Mouse (Mus musculus): Measurements from ENCODE around the gene Sh3bgrl. TPM values are rescaled to one million over a fixed set of nuclear protein-coding genes. Genes with fewer than 3 reads are reported as not detected.
"Not testable (repeated sequence)": the region's sequence is repeated elsewhere in the genome, so short reads cannot be mapped to it uniquely, and the experiment has no call there.

Gene Sh3bgrl
- 88.6 and 94.6 TPM in 2 replicates for polyA plus RNA-seq (2014; fragmentation: Nextera tagmentation; extraction: Ambion mirVana)

DNA sequence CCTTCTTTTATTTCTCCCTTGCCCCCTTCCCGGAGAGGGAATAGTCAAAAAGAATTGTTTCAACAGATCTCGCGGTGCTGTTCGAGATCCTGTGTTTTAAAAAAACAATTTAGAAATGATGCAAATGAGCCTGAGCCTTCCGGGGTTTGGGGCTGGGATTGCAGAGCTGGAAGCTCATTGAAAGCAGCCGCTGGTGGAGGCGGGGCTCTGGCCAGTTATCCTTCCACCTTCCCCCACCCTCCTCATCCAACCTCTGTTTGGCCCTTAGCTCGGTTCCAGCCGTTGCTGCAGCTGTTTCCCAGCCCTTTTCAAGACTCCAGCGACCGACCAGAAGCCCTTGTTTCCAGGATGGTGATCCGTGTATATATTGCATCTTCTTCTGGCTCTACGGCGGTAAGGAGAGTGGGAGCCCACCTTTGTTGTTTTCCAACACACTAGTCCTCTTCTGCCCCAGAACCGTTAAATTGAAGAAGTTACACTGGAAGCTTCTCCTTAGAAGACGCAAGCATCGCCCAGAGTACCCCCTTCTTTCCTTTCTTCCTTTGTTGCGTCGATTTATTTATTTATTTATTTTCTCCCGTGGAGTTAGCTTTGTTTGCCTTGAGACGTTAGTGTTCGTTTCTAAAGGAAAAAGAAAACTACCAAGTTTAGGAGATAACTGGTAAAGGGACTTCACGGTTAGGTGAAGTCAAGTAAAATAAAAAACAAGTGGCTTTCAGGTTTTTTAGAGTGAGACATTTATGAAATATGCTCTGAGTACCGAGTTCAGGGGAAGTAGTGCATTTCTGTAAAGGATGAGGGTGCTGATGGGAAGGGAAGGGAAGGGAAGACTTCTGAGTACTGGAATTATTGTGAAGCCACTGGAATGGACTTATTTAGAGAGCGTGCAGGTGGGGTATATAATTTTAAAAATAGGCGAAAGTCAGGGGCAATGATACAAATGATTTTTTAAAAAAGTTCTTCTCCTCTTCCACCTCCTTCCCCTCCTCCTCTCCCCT is at the start of gene Sh3bgrl:
Sh3bgrl (plus strand) TSS at position 121 of the 998 bp plus-strand sequence.
- 16% methylated on average over 26 of the region's 26 CpGs for WGBS
- H3K9ac ChIP-seq (ENCODE audit: low read length): peak within 1 kb of the TSS; percentile 79
- peak; percentile 79 for ATAC-seq (ENCODE audit: insufficient number of reproducible peaks, insufficient read depth, low FRiP score, low read depth)

DNA sequence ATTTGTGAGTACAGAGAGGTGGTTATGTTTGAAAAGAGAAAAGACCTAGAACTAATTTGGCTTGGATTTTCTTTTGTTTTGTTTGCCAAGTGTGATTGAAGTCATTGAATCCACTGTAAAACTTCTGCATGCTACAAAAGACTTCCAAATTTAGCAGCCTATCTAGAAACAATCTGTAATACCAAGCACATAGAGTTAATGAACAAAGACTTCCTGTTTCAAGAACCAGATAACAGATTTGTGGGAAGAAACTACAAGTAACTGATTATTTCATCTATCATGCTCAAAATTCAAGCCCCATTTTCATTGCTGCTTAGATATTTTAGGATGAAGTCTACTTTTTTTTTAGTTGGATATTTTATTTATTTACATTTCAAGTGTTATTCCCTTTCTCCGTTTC is 47.4 kb upstream of the Sh3bgrl start:
- ATAC-seq (ENCODE audit: insufficient number of reproducible peaks, insufficient read depth, low FRiP score, low read depth): no peak
- Histone ChIP-seq H3K27me3 (ENCODE audit: control insufficient read depth, insufficient read depth, low read length) (no peaks in the 10 kb centered on the region), H3K36me3 (ENCODE audit: control insufficient read depth, insufficient read depth, low read length) (no peaks in the 10 kb centered on the region), H3K9ac (ENCODE audit: low read length) (no peak overlapping the region), H3K4me1 (ENCODE audit: control insufficient read depth in 2 of 2, insufficient read depth in 2 of 2, low read length in 2 of 2) (no peaks in the 10 kb centered on the region), H3K4me2 (ENCODE audit: low read length) (no peak overlapping the region), H3K27ac (replicated peaks in 1 of 2; ENCODE audit: control insufficient read depth in 1 of 2, insufficient read depth in 1 of 2, low read depth in 2 of 2, low read length in 2 of 2) (no peak overlapping the region), H3K9me3 (ENCODE audit: control insufficient read depth, low read length) (no peaks in the 10 kb centered on the region), H3K4me3 (ENCODE audit: control insufficient read depth in 1 of 2, insufficient read depth in 1 of 2, low read depth in 1 of 2, low read length in 2 of 2) (no peak overlapping the region)
- WGBS: 48% methylated on average over 1 of the region's 1 CpGs

More for the DNA sequence above, at the start of gene Sh3bgrl:
- H3K27me3 ChIP-seq (ENCODE audit: control insufficient read depth, insufficient read depth, low read length): no peaks in the 10 kb centered on the region
- peak within 1 kb of the TSS; percentile 58 to 77 for H3K4me3 ChIP-seq (ENCODE audit: control insufficient read depth in 1 of 2, insufficient read depth in 1 of 2, low read depth in 1 of 2, low read length in 2 of 2)
- H3K4me2 ChIP-seq (ENCODE audit: low read length): peak within 1 kb of the TSS; percentile 56
- H3K4me1 ChIP-seq (ENCODE audit: control insufficient read depth in 2 of 2, insufficient read depth in 2 of 2, low read length in 2 of 2): no peaks in the 10 kb centered on the region
- no peaks in the 10 kb centered on the region for H3K9me3 ChIP-seq (ENCODE audit: control insufficient read depth, low read length)
- H3K36me3 ChIP-seq (ENCODE audit: control insufficient read depth, insufficient read depth, low read length): no peaks in the 10 kb centered on the region
- H3K27ac ChIP-seq (replicated peaks in 1 of 2; ENCODE audit: control insufficient read depth in 1 of 2, insufficient read depth in 1 of 2, low read depth in 2 of 2, low read length in 2 of 2): peak within 1 kb of the TSS; percentile 87 to 95

DNA sequence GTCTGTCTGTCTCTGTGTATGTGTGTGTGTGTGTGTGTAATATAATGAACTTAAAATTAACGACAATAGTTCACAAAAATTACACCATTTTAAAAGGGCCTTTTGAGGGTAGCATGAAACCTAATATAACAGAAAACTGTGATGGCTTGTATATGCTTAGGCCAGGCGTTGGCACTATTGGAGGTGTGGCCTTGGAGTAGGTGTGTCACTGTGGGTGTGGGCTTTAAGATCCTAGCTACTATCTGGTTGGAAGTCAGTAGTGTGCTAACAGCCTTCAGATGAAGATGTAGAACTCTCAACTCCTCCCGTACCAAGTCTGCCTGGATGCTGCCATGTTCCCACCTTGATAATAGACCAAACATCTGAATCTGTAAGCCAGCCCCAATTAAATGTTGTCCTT is 23.4 kb upstream of the Sh3bgrl start:
- 80% methylated on average over 3 of the region's 3 CpGs for WGBS
- no peaks in the 10 kb centered on the region for H3K4me1 ChIP-seq (ENCODE audit: control insufficient read depth in 2 of 2, insufficient read depth in 2 of 2, low read length in 2 of 2)
- no peak for ATAC-seq (ENCODE audit: insufficient number of reproducible peaks, insufficient read depth, low FRiP score, low read depth)

DNA sequence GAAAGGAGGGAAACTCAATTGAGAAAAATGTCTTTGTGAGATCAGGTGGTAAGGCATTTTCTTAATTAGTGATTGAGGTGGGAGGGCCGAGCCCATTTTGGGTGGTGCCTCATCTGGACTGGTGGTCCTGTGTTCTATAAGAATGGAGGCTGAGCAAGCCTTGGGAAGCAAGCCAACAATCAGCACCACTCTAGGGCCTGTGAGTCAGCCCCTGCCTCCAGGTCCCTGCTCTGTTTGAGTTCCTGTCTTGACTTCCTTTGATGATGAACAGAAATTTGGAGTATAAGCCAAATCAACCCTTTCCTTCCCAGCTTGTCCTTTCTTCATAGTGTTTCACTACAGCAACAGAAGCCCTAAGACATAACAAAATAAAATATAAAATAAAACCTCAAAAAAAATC is 19.4 kb upstream of the Sh3bgrl start:
- WGBS: 56% methylated on average over 1 of the region's 1 CpGs
- H3K9ac ChIP-seq (ENCODE audit: low read length): no peak overlapping the region
- H3K4me2 ChIP-seq (ENCODE audit: low read length): no peak overlapping the region
- no peaks in the 10 kb centered on the region for H3K27me3 ChIP-seq (ENCODE audit: control insufficient read depth, insufficient read depth, low read length)
- no peak overlapping the region for H3K27ac ChIP-seq (replicated peaks in 1 of 2; ENCODE audit: control insufficient read depth in 1 of 2, insufficient read depth in 1 of 2, low read depth in 2 of 2, low read length in 2 of 2)
- no peak overlapping the region for H3K4me3 ChIP-seq (ENCODE audit: control insufficient read depth in 1 of 2, insufficient read depth in 1 of 2, low read depth in 1 of 2, low read length in 2 of 2)
- no peaks in the 10 kb centered on the region for H3K9me3 ChIP-seq (ENCODE audit: control insufficient read depth, low read length)
- H3K4me1 ChIP-seq (ENCODE audit: control insufficient read depth in 2 of 2, insufficient read depth in 2 of 2, low read length in 2 of 2): no peaks in the 10 kb centered on the region
- ATAC-seq (ENCODE audit: insufficient number of reproducible peaks, insufficient read depth, low FRiP score, low read depth): no peak
- no peaks in the 10 kb centered on the region for H3K36me3 ChIP-seq (ENCODE audit: control insufficient read depth, insufficient read depth, low read length)

More for the DNA sequence above, 23.4 kb upstream of the Sh3bgrl start:
- Histone ChIP-seq H3K27ac (replicated peaks in 1 of 2; ENCODE audit: control insufficient read depth in 1 of 2, insufficient read depth in 1 of 2, low read depth in 2 of 2, low read length in 2 of 2) (no peak overlapping the region), H3K9ac (ENCODE audit: low read length) (no peak overlapping the region), H3K4me3 (ENCODE audit: control insufficient read depth in 1 of 2, insufficient read depth in 1 of 2, low read depth in 1 of 2, low read length in 2 of 2) (no peak overlapping the region), H3K36me3 (ENCODE audit: control insufficient read depth, insufficient read depth, low read length) (no peaks in the 10 kb centered on the region), H3K4me2 (ENCODE audit: low read length) (no peak overlapping the region), H3K9me3 (ENCODE audit: control insufficient read depth, low read length) (no peaks in the 10 kb centered on the region), H3K27me3 (ENCODE audit: control insufficient read depth, insufficient read depth, low read length) (no peaks in the 10 kb centered on the region)

DNA sequence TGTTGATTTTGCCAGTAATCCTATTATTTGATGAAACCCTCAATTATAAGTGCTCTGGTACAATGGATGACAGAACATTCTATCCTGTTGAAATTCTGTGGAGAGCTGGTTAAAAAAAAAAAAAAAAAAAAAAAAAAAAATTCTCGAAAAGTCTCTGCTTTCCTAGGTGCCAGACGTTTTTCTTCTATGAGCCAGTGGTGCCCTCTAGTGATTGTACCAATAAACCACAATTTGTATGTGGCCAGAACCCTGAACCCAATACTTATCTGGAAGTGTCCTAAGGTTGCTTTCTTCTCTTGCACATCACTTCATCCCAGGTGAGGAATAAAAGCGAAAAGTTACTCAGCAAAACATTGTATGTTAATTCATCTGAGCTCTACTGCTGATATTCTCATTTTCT is 18.8 kb upstream of the Sh3bgrl start:
- H3K9me3 ChIP-seq (ENCODE audit: control insufficient read depth, low read length): no peaks in the 10 kb centered on the region
- no peaks in the 10 kb centered on the region for H3K4me1 ChIP-seq (ENCODE audit: control insufficient read depth in 2 of 2, insufficient read depth in 2 of 2, low read length in 2 of 2)
- H3K36me3 ChIP-seq (ENCODE audit: control insufficient read depth, insufficient read depth, low read length): no peaks in the 10 kb centered on the region
- H3K9ac ChIP-seq (ENCODE audit: low read length): no peak overlapping the region
- H3K27me3 ChIP-seq (ENCODE audit: control insufficient read depth, insufficient read depth, low read length): no peaks in the 10 kb centered on the region
- no peak overlapping the region for H3K4me2 ChIP-seq (ENCODE audit: low read length)
- no peak for ATAC-seq (ENCODE audit: insufficient number of reproducible peaks, insufficient read depth, low FRiP score, low read depth)
- WGBS: 22% methylated on average over 3 of the region's 3 CpGs
- no peak overlapping the region for H3K27ac ChIP-seq (replicated peaks in 1 of 2; ENCODE audit: control insufficient read depth in 1 of 2, insufficient read depth in 1 of 2, low read depth in 2 of 2, low read length in 2 of 2)
- no peak overlapping the region for H3K4me3 ChIP-seq (ENCODE audit: control insufficient read depth in 1 of 2, insufficient read depth in 1 of 2, low read depth in 1 of 2, low read length in 2 of 2)

DNA sequence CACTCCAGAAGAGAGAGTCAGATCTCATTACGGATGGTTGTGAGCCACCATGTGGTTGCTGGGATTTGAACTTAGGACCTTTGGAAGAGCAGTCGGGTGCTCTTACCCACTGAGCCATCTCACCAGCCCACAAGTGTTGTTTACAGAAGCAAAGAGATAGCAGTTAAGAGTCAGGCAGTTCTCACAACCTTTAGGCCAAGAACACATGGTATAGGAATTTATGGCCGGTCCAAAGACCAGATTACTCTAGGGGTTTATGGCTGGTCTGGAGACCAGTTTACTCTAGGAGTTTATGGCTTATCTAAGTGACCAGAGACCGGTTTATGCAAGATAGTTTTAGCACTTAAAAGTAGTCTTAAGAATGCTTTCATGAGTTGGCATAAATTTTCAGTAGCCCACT is 15.8 kb upstream of the Sh3bgrl start:
- not testable (repeated sequence) for ATAC-seq (ENCODE audit: insufficient number of reproducible peaks, insufficient read depth, low FRiP score, low read depth); H3K9me3 ChIP-seq (ENCODE audit: control insufficient read depth, low read length); H3K4me2 ChIP-seq (ENCODE audit: low read length); H3K9ac ChIP-seq (ENCODE audit: low read length); H3K4me3 ChIP-seq (ENCODE audit: control insufficient read depth in 1 of 2, insufficient read depth in 1 of 2, low read depth in 1 of 2, low read length in 2 of 2); H3K4me1 ChIP-seq (ENCODE audit: control insufficient read depth in 2 of 2, insufficient read depth in 2 of 2, low read length in 2 of 2); H3K27me3 ChIP-seq (ENCODE audit: control insufficient read depth, insufficient read depth, low read length); H3K27ac ChIP-seq (replicated peaks in 1 of 2; ENCODE audit: control insufficient read depth in 1 of 2, insufficient read depth in 1 of 2, low read depth in 2 of 2, low read length in 2 of 2); H3K36me3 ChIP-seq (ENCODE audit: control insufficient read depth, insufficient read depth, low read length)
- 72% methylated on average over 4 of the region's 4 CpGs for WGBS

DNA sequence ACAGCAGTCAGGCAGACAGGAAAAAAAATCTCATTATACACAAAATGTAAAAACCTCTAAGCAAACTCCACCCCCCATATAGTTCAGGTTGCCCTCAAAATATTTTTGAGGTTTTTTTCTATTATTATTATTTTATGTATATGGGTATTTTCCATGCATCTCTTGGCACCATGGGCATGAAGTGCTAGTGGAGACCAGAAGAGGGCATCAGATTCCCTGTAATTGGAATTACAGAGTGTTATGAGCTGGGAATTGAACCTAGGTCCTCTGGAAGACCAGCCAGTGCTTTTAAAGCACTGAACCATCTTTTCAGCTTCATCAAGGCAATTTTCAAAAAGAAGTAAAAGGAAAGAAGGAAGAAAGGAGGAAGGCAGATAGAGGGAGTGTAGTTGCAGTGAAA is 8.1 kb upstream of the Sh3bgrl start:
- H3K27me3 ChIP-seq (ENCODE audit: control insufficient read depth, insufficient read depth, low read length): no peaks in the 10 kb centered on the region
- H3K27ac ChIP-seq (replicated peaks in 1 of 2; ENCODE audit: control insufficient read depth in 1 of 2, insufficient read depth in 1 of 2, low read depth in 2 of 2, low read length in 2 of 2): no peak overlapping the region
- no peak overlapping the region for H3K4me3 ChIP-seq (ENCODE audit: control insufficient read depth in 1 of 2, insufficient read depth in 1 of 2, low read depth in 1 of 2, low read length in 2 of 2)
- H3K9me3 ChIP-seq (ENCODE audit: control insufficient read depth, low read length): no peaks in the 10 kb centered on the region
- H3K36me3 ChIP-seq (ENCODE audit: control insufficient read depth, insufficient read depth, low read length): no peaks in the 10 kb centered on the region
- ATAC-seq (ENCODE audit: insufficient number of reproducible peaks, insufficient read depth, low FRiP score, low read depth): no peak
- H3K9ac ChIP-seq (ENCODE audit: low read length): no peak overlapping the region
- H3K4me1 ChIP-seq (ENCODE audit: control insufficient read depth in 2 of 2, insufficient read depth in 2 of 2, low read length in 2 of 2): no peaks in the 10 kb centered on the region
- no peak overlapping the region for H3K4me2 ChIP-seq (ENCODE audit: low read length)
